Mouse (Mus musculus) CD4-positive helper T cell, adult 2 months (primary cell): Measurements from ENCODE around the gene Bhlhe40.

Experiments used
- DNase-seq: peaks from one replicate; pipeline ENCODE4 v3.0.0-alpha.2; 2012; ENCODE audit warnings: low read depth, missing footprints, low spot score

Gene Bhlhe40

DNA sequence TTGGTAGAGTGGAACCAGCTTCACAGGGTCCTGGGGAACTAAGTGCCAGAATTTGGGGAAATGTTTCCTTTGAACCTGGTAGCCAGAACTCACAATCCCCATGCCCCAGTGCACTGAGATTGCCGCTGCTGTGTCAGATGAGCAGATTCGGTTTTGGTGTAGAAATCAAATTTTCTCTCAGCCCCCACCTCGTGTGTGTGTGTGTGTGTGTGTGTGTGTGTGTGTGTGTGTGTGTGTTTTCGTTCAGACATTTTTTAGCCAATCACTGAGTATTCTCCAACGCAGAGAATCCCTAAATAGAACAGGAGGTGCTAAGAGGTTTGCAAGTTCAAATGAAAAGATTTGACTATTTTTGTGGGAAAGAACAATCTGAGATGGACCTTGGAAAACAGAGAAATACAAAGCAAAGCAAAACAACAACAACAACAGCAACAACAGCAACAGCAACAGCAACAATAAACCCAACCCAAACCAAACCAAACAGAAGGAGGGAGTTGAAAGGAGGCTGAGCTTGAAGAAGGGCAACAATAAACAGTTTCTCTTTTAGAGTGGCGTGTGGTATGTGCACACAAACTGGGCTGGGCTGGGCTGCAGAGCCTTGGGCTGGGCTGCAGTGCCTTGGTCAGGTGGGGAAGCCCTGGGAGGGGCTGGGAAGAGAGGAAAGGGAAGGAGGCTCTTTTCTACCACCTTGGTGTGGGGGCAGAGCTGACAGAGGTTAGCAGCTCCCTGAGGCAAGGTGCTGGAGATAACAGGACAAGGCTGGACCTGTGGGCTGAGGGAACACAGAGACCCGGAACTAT lies 52.9 kb downstream of the Bhlhe40 start:
- DNase-seq: no peak
